Mouse (Mus musculus): ENCODE results near the gene Gm21976. TPM values are rescaled to one million over a fixed set of nuclear protein-coding genes. Genes with fewer than 3 reads are reported as not detected.

Gene Gm21976
- total and polyA plus RNA-seq, 2 experiments from 2014 or later: not detected

DNA sequence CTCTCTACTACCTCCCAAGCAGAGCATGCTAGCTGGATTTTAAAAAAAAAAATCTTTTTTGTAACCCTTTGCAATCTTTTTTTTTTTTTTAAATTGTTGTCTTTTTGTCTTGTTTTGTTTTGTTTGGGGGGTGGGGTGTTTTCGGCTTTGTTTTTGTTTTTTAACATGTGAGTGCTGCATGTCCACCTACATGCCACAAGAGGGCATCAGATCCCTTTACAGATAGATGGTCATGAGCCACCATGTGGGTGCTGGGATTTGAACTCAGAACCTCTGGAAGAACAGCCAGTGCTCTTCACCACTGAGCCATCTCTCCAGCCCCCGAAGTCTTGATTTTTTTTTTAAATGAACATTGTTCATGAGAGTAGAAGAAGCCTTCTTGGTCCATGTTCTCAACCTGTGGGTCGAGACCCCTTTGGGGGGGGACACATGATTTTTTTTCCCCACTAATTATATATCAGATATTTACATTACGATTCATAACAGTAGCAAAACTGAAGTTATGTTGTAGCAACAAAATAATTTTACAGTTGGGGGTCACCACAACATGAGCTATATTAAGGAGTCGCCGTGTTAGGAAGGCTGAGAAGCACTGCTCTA is 18.3 kb downstream of the Gm21976 start:
- no peak overlapping the region for H3K9ac ChIP-seq
- H3K27me3 ChIP-seq (ENCODE audit: insufficient read depth, low read length): no peaks in the 10 kb centered on the region
- no peak for DNase-seq
- WGBS: 93% methylated on average over 6 of the region's 6 CpGs
- no peak overlapping the region for H3K4me3 ChIP-seq (ENCODE audit: low read depth, low read length)
- no peak overlapping the region for H3K4me2 ChIP-seq (ENCODE audit: low read depth)
- no peaks in the 10 kb centered on the region for H3K9me3 ChIP-seq (ENCODE audit: low read length)
- ATAC-seq: no peak
- no peak overlapping the region for H3K27ac ChIP-seq (ENCODE audit: low read depth, low read length)
- H3K36me3 ChIP-seq (ENCODE audit: insufficient read depth): no peaks in the 10 kb centered on the region
- H3K4me1 ChIP-seq (ENCODE audit: insufficient read depth): no peaks in the 10 kb centered on the region
- TF ChIP-seq CTCF (IDR thresholded peaks at IDR 0.05; ENCODE audit: low read depth): peak; percentile 36; the same call in 1 of the 2 replicates

DNA sequence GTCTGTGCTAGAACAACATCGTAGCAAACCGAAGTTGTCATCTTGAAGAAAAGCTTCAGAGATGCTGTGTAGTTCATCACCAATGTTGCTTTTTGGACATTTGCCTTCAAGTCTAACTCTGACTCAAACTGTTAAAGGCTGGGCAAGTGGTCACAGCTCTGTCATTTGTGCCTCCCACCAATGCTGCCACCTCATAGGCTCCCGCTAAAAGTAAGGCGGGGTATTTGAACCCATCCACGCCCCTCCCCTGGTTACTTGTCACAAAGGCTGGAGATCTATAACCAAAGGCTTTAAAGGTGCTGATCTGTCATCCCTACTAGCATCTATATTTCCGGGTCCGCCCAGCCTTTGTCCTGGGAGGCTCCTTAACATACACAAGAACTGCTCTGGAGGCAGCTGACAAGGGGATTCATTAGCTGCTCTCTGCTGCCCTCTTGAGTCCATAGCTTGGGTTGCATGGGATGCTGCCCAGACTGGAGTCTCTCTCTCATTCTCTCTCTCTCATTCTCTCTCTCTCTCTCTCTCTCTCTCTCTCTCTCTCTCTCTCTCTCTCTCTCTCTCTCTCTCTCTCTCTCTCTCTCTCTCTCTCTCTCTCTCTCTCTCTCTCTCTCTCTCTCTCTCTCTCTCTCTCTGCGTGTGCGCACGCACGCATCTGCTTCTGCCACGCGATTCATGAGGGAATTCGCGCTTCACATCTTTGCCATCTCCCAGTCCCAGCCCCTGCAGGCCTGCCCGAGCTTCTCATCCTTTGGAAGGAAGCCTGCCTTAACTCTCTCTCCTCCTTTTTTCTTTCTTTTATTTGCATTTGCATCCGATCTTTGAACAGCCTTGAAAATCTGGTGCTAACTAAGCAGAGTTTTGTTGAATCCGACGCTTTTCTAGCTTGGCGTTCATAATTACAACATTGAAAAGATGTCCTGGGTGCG is 19.4 kb downstream of the Gm21976 start:
- Histone ChIP-seq H3K36me3 (ENCODE audit: insufficient read depth) (no peaks in the 10 kb centered on the region), H3K4me2 (ENCODE audit: low read depth) (peak overlapping the region; percentile 23), H3K4me3 (ENCODE audit: low read depth, low read length) (no peak overlapping the region), H3K9me3 (ENCODE audit: low read length) (no peaks in the 10 kb centered on the region), H3K9ac (no peak overlapping the region; the same call in 1 of the 2 replicates), H3K27ac (ENCODE audit: low read depth, low read length) (no peak overlapping the region), H3K27me3 (ENCODE audit: insufficient read depth, low read length) (no peaks in the 10 kb centered on the region), H3K4me1 (ENCODE audit: insufficient read depth) (no peaks in the 10 kb centered on the region)
- DNase-seq: peak; percentile 91
- 46% methylated on average over 21 of the region's 21 CpGs for WGBS
- peak; percentile 91 for ATAC-seq
- peak; percentile 77 for TF ChIP-seq CTCF (IDR thresholded peaks at IDR 0.05; ENCODE audit: low read depth)

DNA sequence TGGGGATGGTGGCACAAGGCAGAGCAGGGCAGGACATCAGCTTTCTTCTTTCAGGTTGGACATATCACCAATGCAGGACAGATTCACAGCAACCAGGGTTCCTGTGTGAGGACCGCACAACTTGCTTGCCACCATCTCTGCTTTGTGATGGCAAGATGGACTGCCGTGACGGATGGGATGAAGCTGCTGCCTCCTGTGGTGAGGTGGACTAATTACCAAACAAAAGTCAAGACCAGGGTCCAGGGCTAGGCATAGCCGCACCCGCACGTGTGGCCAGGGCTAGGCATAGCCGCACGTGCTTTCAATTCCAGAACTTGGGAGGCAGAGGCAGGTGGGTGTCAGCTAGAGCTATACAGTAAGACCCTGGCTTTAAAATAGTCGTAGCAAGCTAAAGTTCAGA is 25.6 kb downstream of the Gm21976 start:
- 88% methylated on average over 9 of the region's 9 CpGs for WGBS
- H3K4me2 ChIP-seq (ENCODE audit: low read depth): no peak overlapping the region
- H3K4me3 ChIP-seq (ENCODE audit: low read depth, low read length): no peak overlapping the region
- DNase-seq (no peak), ATAC-seq (no peak)
- no peak overlapping the region for H3K9ac ChIP-seq
- peaks cover 15% of the 10 kb centered on the region for H3K36me3 ChIP-seq (ENCODE audit: insufficient read depth)
- no peaks in the 10 kb centered on the region for H3K9me3 ChIP-seq (ENCODE audit: low read length)
- no peaks in the 10 kb centered on the region for H3K4me1 ChIP-seq (ENCODE audit: insufficient read depth)
- no peak overlapping the region for H3K27ac ChIP-seq (ENCODE audit: low read depth, low read length)
- no peak for TF ChIP-seq CTCF (IDR thresholded peaks at IDR 0.05; ENCODE audit: low read depth)
- no peaks in the 10 kb centered on the region for H3K27me3 ChIP-seq (ENCODE audit: insufficient read depth, low read length)

DNA sequence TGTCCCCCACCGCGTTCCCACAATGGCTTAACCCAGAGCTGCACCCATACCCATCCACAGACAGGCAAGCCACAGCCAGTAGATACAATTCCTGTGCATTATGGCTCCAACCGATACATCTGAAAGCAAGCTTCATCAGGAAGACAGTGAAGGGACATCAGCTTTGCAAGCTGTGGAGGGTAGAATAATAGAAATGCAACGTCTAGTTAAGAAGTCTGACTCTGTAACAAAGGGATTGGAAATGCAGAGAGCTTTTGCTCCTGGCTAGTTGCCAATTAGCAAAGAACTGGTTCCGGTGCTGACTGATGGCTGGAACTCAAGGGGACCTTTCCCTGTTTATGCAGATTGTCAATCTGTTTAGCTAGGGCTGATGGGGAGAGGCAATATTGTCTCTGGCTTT is 26.7 kb downstream of the Gm21976 start:
- H3K9ac ChIP-seq: no peak overlapping the region
- 31% methylated on average over 5 of the region's 5 CpGs for WGBS
- no peaks in the 10 kb centered on the region for H3K4me1 ChIP-seq (ENCODE audit: insufficient read depth)
- no peak for TF ChIP-seq CTCF (IDR thresholded peaks at IDR 0.05; ENCODE audit: low read depth)
- H3K9me3 ChIP-seq (ENCODE audit: low read length): no peaks in the 10 kb centered on the region
- no peak overlapping the region; the same call in 1 of the 2 replicates for H3K27ac ChIP-seq (ENCODE audit: low read depth, low read length)
- DNase-seq: peak; percentile 17
- H3K4me2 ChIP-seq (ENCODE audit: low read depth): no peak overlapping the region
- peak; percentile 45; the same call in 1 of the 2 replicates for ATAC-seq
- no peak overlapping the region for H3K4me3 ChIP-seq (ENCODE audit: low read depth, low read length)
- H3K27me3 ChIP-seq (ENCODE audit: insufficient read depth, low read length): no peaks in the 10 kb centered on the region
- peaks cover 26% of the 10 kb centered on the region for H3K36me3 ChIP-seq (ENCODE audit: insufficient read depth)

DNA sequence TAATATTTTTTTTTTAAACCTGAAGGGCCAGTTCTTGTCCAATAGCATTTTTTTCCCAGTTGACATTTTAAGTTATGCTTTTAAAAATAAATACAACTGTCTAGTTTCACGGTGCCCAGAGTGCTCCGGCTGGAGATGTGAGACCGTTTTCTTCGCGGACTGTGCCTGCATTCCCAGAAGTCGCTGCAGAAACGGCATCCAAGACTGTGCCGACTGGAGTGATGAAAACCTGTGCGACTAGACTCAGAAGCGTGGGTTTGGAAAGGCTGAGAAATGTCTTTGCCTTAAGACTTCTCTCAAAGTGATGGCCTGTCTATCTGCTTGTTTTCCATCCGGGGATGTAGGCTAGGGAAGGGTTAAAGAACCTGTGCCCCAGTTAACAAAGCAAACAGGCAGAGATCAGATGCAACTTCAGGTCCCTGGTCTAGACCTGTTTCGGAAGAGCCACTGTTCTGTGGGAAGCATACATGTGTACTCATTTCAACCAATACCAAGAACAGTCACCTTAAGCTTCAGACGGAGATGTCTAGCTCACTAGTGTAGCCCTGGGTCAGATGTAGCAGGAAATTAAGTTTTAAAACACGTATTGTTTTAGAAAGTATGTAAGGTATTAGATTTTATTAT is 27.3 kb downstream of the Gm21976 start:
- no peak for TF ChIP-seq CTCF (IDR thresholded peaks at IDR 0.05; ENCODE audit: low read depth)
- Histone ChIP-seq H3K4me3 (ENCODE audit: low read depth, low read length) (no peak overlapping the region), H3K9ac (no peak overlapping the region), H3K27me3 (ENCODE audit: insufficient read depth, low read length) (no peaks in the 10 kb centered on the region), H3K4me2 (ENCODE audit: low read depth) (no peak overlapping the region), H3K4me1 (ENCODE audit: insufficient read depth) (no peaks in the 10 kb centered on the region), H3K27ac (ENCODE audit: low read depth, low read length) (peak overlapping the region; percentile 9; the same call in 1 of the 2 replicates), H3K36me3 (ENCODE audit: insufficient read depth) (peaks cover 31% of the 10 kb centered on the region), H3K9me3 (ENCODE audit: low read length) (no peaks in the 10 kb centered on the region)
- DNase-seq (no peak), ATAC-seq (no peak; the same call in 1 of the 2 replicates)
- 49% methylated on average over 14 of the region's 14 CpGs for WGBS

DNA sequence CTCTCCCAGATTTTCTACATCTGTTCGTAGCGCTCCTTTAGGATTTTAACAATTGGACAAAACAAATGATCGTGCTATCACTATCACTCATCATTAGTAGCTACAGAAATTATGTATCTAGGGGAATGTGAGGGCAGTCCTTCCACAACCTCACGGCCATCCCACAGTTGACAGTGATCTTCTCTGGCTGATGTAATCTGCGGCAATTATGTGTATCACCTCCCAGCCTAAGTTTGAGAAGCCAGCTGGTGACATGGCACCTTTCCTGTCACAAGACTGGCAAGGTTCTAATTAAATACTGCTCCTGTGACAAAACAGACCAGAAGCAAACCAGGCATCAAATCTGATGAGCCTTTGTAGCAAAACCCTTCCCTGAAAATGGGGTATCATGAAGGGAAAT is 28.3 kb downstream of the Gm21976 start:
- DNase-seq: no peak
- WGBS: 77% methylated on average over 5 of the region's 5 CpGs
- H3K27me3 ChIP-seq (ENCODE audit: insufficient read depth, low read length): no peaks in the 10 kb centered on the region

More for the DNA sequence above, 28.3 kb downstream of the Gm21976 start:
- no peak overlapping the region for H3K9ac ChIP-seq
- H3K9me3 ChIP-seq (ENCODE audit: low read length): no peaks in the 10 kb centered on the region
- H3K36me3 ChIP-seq (ENCODE audit: insufficient read depth): peaks cover 40% of the 10 kb centered on the region
- TF ChIP-seq CTCF (IDR thresholded peaks at IDR 0.05; ENCODE audit: low read depth): no peak
- ATAC-seq: no peak
- H3K4me3 ChIP-seq (ENCODE audit: low read depth, low read length): no peak overlapping the region
- H3K4me2 ChIP-seq (ENCODE audit: low read depth): no peak overlapping the region
- H3K27ac ChIP-seq (ENCODE audit: low read depth, low read length): no peak overlapping the region
- no peaks in the 10 kb centered on the region for H3K4me1 ChIP-seq (ENCODE audit: insufficient read depth)
